Mouse (Mus musculus): ENCODE results near the gene Gm13279. TPM values are rescaled to one million over a fixed set of nuclear protein-coding genes. Genes with fewer than 3 reads are reported as not detected.
"Not testable (repeated sequence)": the region's sequence is repeated elsewhere in the genome, so short reads cannot be mapped to it uniquely, and the experiment has no call there.

Gm13279 gene
- polyA plus RNA-seq, 1 experiment from 2014 or later: not detected

- not testable (repeated sequence) for H3K9ac ChIP-seq (ENCODE audit: low read depth, low read length); ATAC-seq; H3K4me3 ChIP-seq (ENCODE audit: low read length); H3K27me3 ChIP-seq (replicated peaks; ENCODE audit: control insufficient read depth, insufficient read depth, low read length); H3K27ac ChIP-seq (ENCODE audit: low read depth, low read length); H3K4me2 ChIP-seq (ENCODE audit: low read length); H3K9me3 ChIP-seq (ENCODE audit: control insufficient read depth, low read length); H3K36me3 ChIP-seq (ENCODE audit: control insufficient read depth, insufficient read depth, low read length); H3K4me1 ChIP-seq (ENCODE audit: control insufficient read depth, insufficient read depth, low read depth, low read length)
- 59% methylated on average over 8 of the region's 9 CpGs for WGBS
Observed at GRCm38 (mm10) chr4:88762341-88762740, 34.9 kb upstream of the Gm13279 start.

GRCm38 (mm10) chr4:88763384-88764018, 33.7 kb upstream of the Gm13279 start:
- not testable (repeated sequence) for H3K27me3 ChIP-seq (replicated peaks; ENCODE audit: control insufficient read depth, insufficient read depth, low read length); H3K36me3 ChIP-seq (ENCODE audit: control insufficient read depth, insufficient read depth, low read length); H3K27ac ChIP-seq (ENCODE audit: low read depth, low read length); H3K9ac ChIP-seq (ENCODE audit: low read depth, low read length); H3K9me3 ChIP-seq (ENCODE audit: control insufficient read depth, low read length); ATAC-seq; H3K4me1 ChIP-seq (ENCODE audit: control insufficient read depth, insufficient read depth, low read depth, low read length)
- WGBS: 3% methylated on average over 18 of the region's 42 CpGs
- H3K4me3 ChIP-seq (ENCODE audit: low read length): peak overlapping the region; percentile 40
- peak overlapping the region; percentile 60 for H3K4me2 ChIP-seq (ENCODE audit: low read length)

GRCm38 (mm10) chr4:88773534-88773933, 23.7 kb upstream of the Gm13279 start, which contains the start of gene Gm13290:
Gm13290 (plus strand) TSS chr4:88773834.
- not testable (repeated sequence) for H3K4me2 ChIP-seq (ENCODE audit: low read length); H3K4me3 ChIP-seq (ENCODE audit: low read length); H3K4me1 ChIP-seq (ENCODE audit: control insufficient read depth, insufficient read depth, low read depth, low read length); H3K9me3 ChIP-seq (ENCODE audit: control insufficient read depth, low read length); H3K36me3 ChIP-seq (ENCODE audit: control insufficient read depth, insufficient read depth, low read length); H3K9ac ChIP-seq (ENCODE audit: low read depth, low read length); H3K27ac ChIP-seq (ENCODE audit: low read depth, low read length); ATAC-seq; H3K27me3 ChIP-seq (replicated peaks; ENCODE audit: control insufficient read depth, insufficient read depth, low read length)
- no CpG with 5 or more reads among the region's 32 CpGs for WGBS

GRCm38 (mm10) chr4:88776622-88777021, 20.6 kb upstream of the Gm13279 start, which contains the start of gene Gm13289:
Gm13289 (plus strand) TSS chr4:88776922.
- H3K27ac ChIP-seq (ENCODE audit: low read depth, low read length); ATAC-seq; H3K9me3 ChIP-seq (ENCODE audit: control insufficient read depth, low read length); H3K4me1 ChIP-seq (ENCODE audit: control insufficient read depth, insufficient read depth, low read depth, low read length); H3K36me3 ChIP-seq (ENCODE audit: control insufficient read depth, insufficient read depth, low read length); H3K4me2 ChIP-seq (ENCODE audit: low read length); H3K4me3 ChIP-seq (ENCODE audit: low read length); H3K9ac ChIP-seq (ENCODE audit: low read depth, low read length); H3K27me3 ChIP-seq (replicated peaks; ENCODE audit: control insufficient read depth, insufficient read depth, low read length): not testable (repeated sequence)
- no CpG with 5 or more reads among the region's 29 CpGs for WGBS

GRCm38 (mm10) chr4:88779550-88779949, 17.6 kb upstream of the Gm13279 start, which contains the start of gene Gm13272:
Gm13272 (plus strand) TSS chr4:88779850.
- not testable (repeated sequence) for H3K36me3 ChIP-seq (ENCODE audit: control insufficient read depth, insufficient read depth, low read length); H3K27me3 ChIP-seq (replicated peaks; ENCODE audit: control insufficient read depth, insufficient read depth, low read length); H3K27ac ChIP-seq (ENCODE audit: low read depth, low read length); H3K4me1 ChIP-seq (ENCODE audit: control insufficient read depth, insufficient read depth, low read depth, low read length); H3K4me3 ChIP-seq (ENCODE audit: low read length); H3K9me3 ChIP-seq (ENCODE audit: control insufficient read depth, low read length); ATAC-seq; H3K9ac ChIP-seq (ENCODE audit: low read depth, low read length); H3K4me2 ChIP-seq (ENCODE audit: low read length)
- WGBS: no CpG with 5 or more reads among the region's 29 CpGs

GRCm38 (mm10) chr4:88780320-88780719, 16.9 kb upstream of the Gm13279 start:
- not testable (repeated sequence) for ATAC-seq; H3K4me1 ChIP-seq (ENCODE audit: control insufficient read depth, insufficient read depth, low read depth, low read length); H3K36me3 ChIP-seq (ENCODE audit: control insufficient read depth, insufficient read depth, low read length); H3K9me3 ChIP-seq (ENCODE audit: control insufficient read depth, low read length); H3K4me3 ChIP-seq (ENCODE audit: low read length); H3K9ac ChIP-seq (ENCODE audit: low read depth, low read length); H3K27ac ChIP-seq (ENCODE audit: low read depth, low read length); H3K4me2 ChIP-seq (ENCODE audit: low read length); H3K27me3 ChIP-seq (replicated peaks; ENCODE audit: control insufficient read depth, insufficient read depth, low read length)
- WGBS: 48% methylated on average over 15 of the region's 18 CpGs

- not testable (repeated sequence) for H3K4me3 ChIP-seq (ENCODE audit: low read length); ATAC-seq; H3K27me3 ChIP-seq (replicated peaks; ENCODE audit: control insufficient read depth, insufficient read depth, low read length); H3K9ac ChIP-seq (ENCODE audit: low read depth, low read length); H3K9me3 ChIP-seq (ENCODE audit: control insufficient read depth, low read length); H3K27ac ChIP-seq (ENCODE audit: low read depth, low read length); H3K36me3 ChIP-seq (ENCODE audit: control insufficient read depth, insufficient read depth, low read length); H3K4me1 ChIP-seq (ENCODE audit: control insufficient read depth, insufficient read depth, low read depth, low read length)
- H3K4me2 ChIP-seq (ENCODE audit: low read length): peak within 1 kb of the TSS; percentile 42; the same call in 1 of the 2 replicates
- WGBS: 14% methylated on average over 2 of the region's 7 CpGs
Observed at GRCm38 (mm10) chr4:88781831-88782230, 15.4 kb upstream of the Gm13279 start, which contains the start of gene Ifnz. Ifnz (plus strand) TSS chr4:88782131.

GRCm38 (mm10) chr4:88782335-88782734, 14.9 kb upstream of the Gm13279 start:
- peak overlapping the region; percentile 42; the same call in 1 of the 2 replicates for H3K4me2 ChIP-seq (ENCODE audit: low read length)
- H3K9me3 ChIP-seq (ENCODE audit: control insufficient read depth, low read length); H3K36me3 ChIP-seq (ENCODE audit: control insufficient read depth, insufficient read depth, low read length); H3K4me3 ChIP-seq (ENCODE audit: low read length); H3K27me3 ChIP-seq (replicated peaks; ENCODE audit: control insufficient read depth, insufficient read depth, low read length); H3K27ac ChIP-seq (ENCODE audit: low read depth, low read length); ATAC-seq; H3K4me1 ChIP-seq (ENCODE audit: control insufficient read depth, insufficient read depth, low read depth, low read length); H3K9ac ChIP-seq (ENCODE audit: low read depth, low read length): not testable (repeated sequence)
- WGBS: 0% methylated on average over 4 of the region's 31 CpGs

- WGBS: no CpG with 5 or more reads among the region's 27 CpGs
- not testable (repeated sequence) for H3K9me3 ChIP-seq (ENCODE audit: control insufficient read depth, low read length); H3K27ac ChIP-seq (ENCODE audit: low read depth, low read length); H3K9ac ChIP-seq (ENCODE audit: low read depth, low read length); H3K4me1 ChIP-seq (ENCODE audit: control insufficient read depth, insufficient read depth, low read depth, low read length); H3K36me3 ChIP-seq (ENCODE audit: control insufficient read depth, insufficient read depth, low read length); H3K27me3 ChIP-seq (replicated peaks; ENCODE audit: control insufficient read depth, insufficient read depth, low read length); H3K4me3 ChIP-seq (ENCODE audit: low read length); ATAC-seq; H3K4me2 ChIP-seq (ENCODE audit: low read length)
Observed at GRCm38 (mm10) chr4:88785409-88785808, 11.8 kb upstream of the Gm13279 start, which contains the start of gene Gm13276. Gm13276 (plus strand) TSS chr4:88785709.
